Mouse (Mus musculus) testis, adult 2 months (tissue): ENCODE measurements around the gene Olfr984. TPM values are rescaled to one million over a fixed set of nuclear protein-coding genes. Genes with fewer than 3 reads are reported as not detected.
A peak's percentile ranks its signal among the peaks of the same experiment; 100 is the strongest.

Experiments used
- H3K27ac ChIP-seq: fragments of 200-500 bp; 2 replicates; pipeline ENCODE4 v1.5.1; 2012; ENCODE audit warnings: low read depth, low read length; ENCODE audit not compliant: control insufficient read depth, insufficient read depth
- H3K27me3 ChIP-seq: fragments of 200-500 bp; 2 replicates; pipeline ENCODE4 v1.6.1; 2012; ENCODE audit warnings: mild to moderate bottlenecking, low read length, moderate library complexity; ENCODE audit not compliant: control insufficient read depth, insufficient read depth
- H3K36me3 ChIP-seq: fragments of 200-500 bp; 2 replicates; pipeline ENCODE4 v1.6.1; 2012; ENCODE audit warnings: mild to moderate bottlenecking, low read length; ENCODE audit not compliant: control insufficient read depth, insufficient read depth
- H3K4me1 ChIP-seq: fragments of 200-500 bp; 2 replicates; pipeline ENCODE4 v1.6.1; 2012; ENCODE audit warnings: low read length; ENCODE audit not compliant: control insufficient read depth, insufficient read depth
- H3K4me3 ChIP-seq: fragments of 200-500 bp; 2 replicates; pipeline ENCODE4 v1.5.1; 2012; ENCODE audit warnings: low read depth, mild to moderate bottlenecking, low read length, moderate library complexity, mixed read lengths; ENCODE audit not compliant: control insufficient read depth
- CTCF ChIP-seq: fragments of 200-500 bp; IDR thresholded peaks from 2 replicates; pipeline ENCODE4 v1.5.1; 2012; ENCODE audit warnings: low read depth, mild to moderate bottlenecking, inconsistent platforms, low read length, moderate library complexity; ENCODE audit not compliant: control insufficient read depth, insufficient read depth, insufficient replicate concordance
- POLR2A ChIP-seq: fragments of 200-500 bp; IDR thresholded peaks from 2 replicates; pipeline ENCODE4 v1.6.1; 2012; ENCODE audit warnings: low read depth, mild to moderate bottlenecking, inconsistent platforms, low read length, moderate library complexity; ENCODE audit not compliant: control insufficient read depth
- polyA plus RNA-seq: library from polyadenylated mRNA; depleted of rRNA; stranded (reverse); fragments of >200 nt; gene quantifications from 2 replicates; pipeline ENCODE4 v1.2.3, GENCODE M21; 2012; rRNA removed

Gene Olfr984
- polyA plus RNA-seq, 1 experiment = not detected

- no peaks in the 10 kb centered on the region; the same call in 1 of the 2 replicates for H3K4me1 ChIP-seq
- no peaks in the 10 kb centered on the region for H3K36me3 ChIP-seq
- TF ChIP-seq CTCF (no peak), POLR2A (no peak)
- H3K27me3 ChIP-seq = no peaks in the 10 kb centered on the region
- H3K4me3 ChIP-seq = no peak overlapping the region
- H3K27ac ChIP-seq = no peak overlapping the region
Observed at GRCm38 (mm10) chr9:40117287-40117659, 3.3 kb upstream of the Olfr984 start.

- Histone ChIP-seq H3K36me3 (no peaks in the 10 kb centered on the region), H3K27ac (no peak overlapping the region), H3K4me3 (0 out of 2 replicates have a peak overlapping the region, but pooled peaks have one; percentile 15), H3K4me1 (no peaks in the 10 kb centered on the region; the same call in 1 of the 2 replicates), H3K27me3 (no peaks in the 10 kb centered on the region)
- TF ChIP-seq CTCF (no peak), POLR2A (no peak)
Observed at GRCm38 (mm10) chr9:40116645-40117286, 2.8 kb upstream of the Olfr984 start.

GRCm38 (mm10) chr9:40094769-40095168, 19.2 kb downstream of the Olfr984 start:
- Histone ChIP-seq H3K4me1 (no peaks in the 10 kb centered on the region), H3K4me3 (no peak overlapping the region), H3K36me3 (no peaks in the 10 kb centered on the region), H3K27ac (no peak overlapping the region), H3K27me3 (no peaks in the 10 kb centered on the region)
- no peak for TF ChIP-seq CTCF
- TF ChIP-seq POLR2A = no peak

GRCm38 (mm10) chr9:40093495-40093894, 20.5 kb downstream of the Olfr984 start, which contains the start of gene Olfr983:
Olfr983 (minus strand) TSS chr9:40093595.
- Histone ChIP-seq H3K27ac (no peak within 1 kb of the TSS), H3K4me3 (no peak within 1 kb of the TSS)
- no peak for TF ChIP-seq CTCF
- no peak for TF ChIP-seq POLR2A

GRCm38 (mm10) chr9:40073529-40073928, 40.5 kb downstream of the Olfr984 start, which contains the start of gene Olfr982:
Olfr982 (plus strand) TSS chr9:40073829.
- no peaks in the 10 kb centered on the region; the same call in 1 of the 2 replicates for H3K4me1 ChIP-seq
- H3K36me3 ChIP-seq = no peaks in the 10 kb centered on the region
- H3K27ac ChIP-seq = no peak within 1 kb of the TSS
- no peaks in the 10 kb centered on the region for H3K27me3 ChIP-seq
- TF ChIP-seq CTCF (no peak), POLR2A (no peak)
- no peak within 1 kb of the TSS for H3K4me3 ChIP-seq

More at GRCm38 (mm10) chr9:40093495-40093894, 20.5 kb downstream of the Olfr984 start, which contains the start of gene Olfr983:
- Histone ChIP-seq H3K36me3 (no peaks in the 10 kb centered on the region), H3K4me1 (no peaks in the 10 kb centered on the region), H3K27me3 (no peaks in the 10 kb centered on the region)

- Histone ChIP-seq H3K4me1 (no peaks in the 10 kb centered on the region), H3K4me3 (peak overlapping the region; percentile 77), H3K36me3 (no peaks in the 10 kb centered on the region), H3K27me3 (no peaks in the 10 kb centered on the region), H3K27ac (peak overlapping the region; percentile 78)
- TF ChIP-seq POLR2A (peak; percentile 75), CTCF (no peak)
Observed at GRCm38 (mm10) chr9:40050138-40050537, 63.9 kb downstream of the Olfr984 start.

Other genes starting within 250 kb of the Olfr984 start
- gene Olfr972, start 247.8 kb downstream of the Olfr984 start, polyA plus RNA-seq = not detected in 2 replicates
- not detected in 2 replicates for gene Olfr229, start 206.9 kb downstream of the Olfr984 start, polyA plus RNA-seq
- not detected in 2 replicates for gene Olfr974, start 176.7 kb downstream of the Olfr984 start, polyA plus RNA-seq
- 0.79 and 1.0 TPM in 2 replicates for gene Olfr975, start 162.2 kb downstream of the Olfr984 start, polyA plus RNA-seq
- 0.52 and 0.57 TPM in 2 replicates for gene Olfr976, start 153.1 kb downstream of the Olfr984 start, polyA plus RNA-seq
- gene Olfr978, start 122.1 kb downstream of the Olfr984 start, polyA plus RNA-seq = not detected in 2 replicates
- 0.83 and 0.95 TPM in 2 replicates for gene Olfr979, start 110.7 kb downstream of the Olfr984 start, polyA plus RNA-seq
- 0.15 and 0.36 TPM in 2 replicates for gene Olfr980, start 104.6 kb downstream of the Olfr984 start, polyA plus RNA-seq
- 0.11 TPM in 1 of 2 replicates, not detected in the other for gene Olfr981, start 92.7 kb downstream of the Olfr984 start, polyA plus RNA-seq
- not detected in 2 replicates for gene Olfr982, start 40.4 kb downstream of the Olfr984 start, polyA plus RNA-seq
- not detected in 2 replicates for gene Olfr983, start 20.6 kb downstream of the Olfr984 start, polyA plus RNA-seq
- not detected in 2 replicates for gene Olfr985, start 16.0 kb upstream of the Olfr984 start, polyA plus RNA-seq
- gene Tmem225, start 33.9 kb upstream of the Olfr984 start, polyA plus RNA-seq = 85.4 and 129 TPM in 2 replicates
- gene Olfr986, start 66.7 kb upstream of the Olfr984 start, polyA plus RNA-seq = not detected in 2 replicates
- 3.4 and 3.9 TPM in 2 replicates for gene Zfp202, start 78.1 kb upstream of the Olfr984 start, polyA plus RNA-seq
- 0.15 and 0.20 TPM in 2 replicates for gene Scn3b, start 155.0 kb upstream of the Olfr984 start, polyA plus RNA-seq